Mouse (Mus musculus): ENCODE data around the gene Glce. TPM values are rescaled to one million over a fixed set of nuclear protein-coding genes. Genes with fewer than 3 reads are reported as not detected.

The Glce gene
- total and polyA plus RNA-seq, 2 experiments from 2014 or later = 15.5 to 41.7 TPM

DNA sequence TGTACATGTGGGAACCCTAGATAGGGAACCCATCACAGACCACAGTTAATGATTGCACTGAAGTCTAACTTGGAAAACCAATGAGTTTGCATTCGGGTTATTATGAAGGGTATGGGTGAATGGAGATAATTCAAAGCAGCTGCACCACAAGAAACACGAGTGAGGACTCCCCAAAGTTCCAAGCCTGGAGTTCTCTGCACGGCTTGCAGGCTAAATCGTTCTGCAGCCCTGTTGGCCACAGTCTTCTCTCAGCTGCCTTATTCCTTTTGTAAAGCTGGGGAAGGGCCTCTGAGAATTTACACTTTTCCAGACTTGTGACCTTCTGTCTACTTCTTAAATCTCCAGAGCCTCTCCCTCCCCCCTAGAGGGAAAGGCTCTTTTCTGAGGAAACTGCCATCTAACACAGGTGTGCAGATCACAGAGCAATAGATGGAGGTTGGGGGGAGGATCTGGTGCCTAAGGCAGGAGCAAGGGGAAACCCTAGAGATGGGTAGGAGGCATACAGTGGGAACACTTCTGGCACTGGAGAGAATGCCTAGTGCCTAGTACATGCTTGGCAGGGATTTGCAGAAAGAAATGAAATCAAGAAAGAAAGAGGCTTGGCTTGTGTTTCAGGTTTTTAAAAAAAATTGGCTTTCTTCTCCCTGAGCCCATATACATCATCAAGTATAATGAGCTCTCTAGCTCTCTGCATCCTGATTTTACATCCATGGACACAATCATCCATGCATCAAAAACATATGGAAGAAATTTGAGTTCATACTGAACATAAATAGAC, 9.7 kb upstream of the Glce start:
- no peak overlapping the region for H3K4me2 ChIP-seq (ENCODE audit: low read depth, low read length, poor library complexity, severe bottlenecking)
- DNase-seq (ENCODE audit: low spot score) (no peak), ATAC-seq (ENCODE audit: low FRiP score) (no peak)
- 79% methylated on average over 4 of the region's 4 CpGs for WGBS
- no peak for TF ChIP-seq CTCF (IDR thresholded peaks at IDR 0.05)
- no peak overlapping the region for H3K4me3 ChIP-seq (ENCODE audit: low read depth, low read length)
- H3K9me3 ChIP-seq (ENCODE audit: low read length) = no peaks in the 10 kb centered on the region
- H3K27ac ChIP-seq (ENCODE audit: low read depth, low read length) = no peak overlapping the region
- no peaks in the 10 kb centered on the region; the same call in 1 of the 2 replicates for H3K4me1 ChIP-seq (ENCODE audit: insufficient read depth, low read length)
- H3K36me3 ChIP-seq (ENCODE audit: insufficient read depth, low read length) = no peaks in the 10 kb centered on the region
- no peak overlapping the region for H3K9ac ChIP-seq (replicated peaks; ENCODE audit: low read length, poor library complexity, severe bottlenecking)
- no peaks in the 10 kb centered on the region for H3K27me3 ChIP-seq (ENCODE audit: insufficient read depth, low read length)

DNA sequence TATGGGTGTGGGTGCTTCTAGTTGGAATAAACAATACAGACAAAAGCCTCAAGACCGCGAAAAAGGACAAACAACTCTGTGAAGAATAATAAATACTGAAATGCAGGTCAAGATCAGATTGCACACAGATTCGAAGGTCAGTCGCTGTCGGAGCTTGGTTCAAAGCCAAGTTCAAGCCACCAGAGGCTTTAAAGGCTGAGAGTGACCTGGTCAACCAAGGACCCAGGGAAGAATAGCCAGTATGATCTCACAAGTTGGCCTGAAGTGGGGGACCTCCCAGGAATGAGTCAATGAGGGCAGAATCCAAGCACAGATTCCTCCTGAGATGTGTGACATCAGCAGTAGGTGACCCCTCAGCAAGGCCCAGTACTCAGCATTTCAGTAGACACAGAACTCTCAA, 8.3 kb upstream of the Glce start:
- WGBS = 90% methylated on average over 5 of the region's 5 CpGs
- DNase-seq (ENCODE audit: low spot score) = no peak
- Histone ChIP-seq H3K27ac (ENCODE audit: low read depth, low read length) (no peak overlapping the region), H3K9ac (replicated peaks; ENCODE audit: low read length, poor library complexity, severe bottlenecking) (no peak overlapping the region), H3K4me2 (ENCODE audit: low read depth, low read length, poor library complexity, severe bottlenecking) (no peak overlapping the region), H3K36me3 (ENCODE audit: insufficient read depth, low read length) (no peaks in the 10 kb centered on the region), H3K4me3 (ENCODE audit: low read depth, low read length) (no peak overlapping the region), H3K4me1 (ENCODE audit: insufficient read depth, low read length) (no peaks in the 10 kb centered on the region), H3K27me3 (ENCODE audit: insufficient read depth, low read length) (no peaks in the 10 kb centered on the region), H3K9me3 (ENCODE audit: low read length) (no peaks in the 10 kb centered on the region)
- TF ChIP-seq CTCF (IDR thresholded peaks at IDR 0.05) = no peak
- ATAC-seq (ENCODE audit: low FRiP score) = no peak

DNA sequence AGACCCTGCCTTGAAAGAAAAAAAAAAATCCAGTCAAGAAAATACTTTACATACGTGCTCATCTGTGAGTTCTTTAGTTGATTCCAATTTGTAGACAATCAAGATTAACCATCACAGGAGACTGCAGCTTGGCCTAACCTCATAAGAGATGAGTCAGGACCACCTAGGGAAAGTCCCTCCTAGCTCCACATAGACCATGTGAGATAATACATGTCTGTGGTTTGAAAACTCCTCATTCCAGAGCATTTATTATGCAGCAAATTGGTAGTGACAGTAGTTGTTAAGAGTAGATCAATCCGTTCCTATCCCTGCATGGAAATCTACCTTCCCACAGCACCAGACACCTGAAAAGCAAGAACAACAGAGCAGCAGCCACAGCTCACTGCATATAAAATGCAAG, 5.6 kb upstream of the Glce start:
- no peak for ATAC-seq (ENCODE audit: low FRiP score)
- Histone ChIP-seq H3K4me2 (ENCODE audit: low read depth, low read length, poor library complexity, severe bottlenecking) (no peak overlapping the region), H3K27me3 (ENCODE audit: insufficient read depth, low read length) (no peaks in the 10 kb centered on the region), H3K27ac (ENCODE audit: low read depth, low read length) (no peak overlapping the region), H3K4me3 (ENCODE audit: low read depth, low read length) (no peak overlapping the region), H3K4me1 (ENCODE audit: insufficient read depth, low read length) (no peaks in the 10 kb centered on the region), H3K9ac (replicated peaks; ENCODE audit: low read length, poor library complexity, severe bottlenecking) (no peak overlapping the region), H3K36me3 (ENCODE audit: insufficient read depth, low read length) (no peaks in the 10 kb centered on the region), H3K9me3 (ENCODE audit: low read length) (no peaks in the 10 kb centered on the region)
- 79% methylated on average over 2 of the region's 2 CpGs for WGBS
- TF ChIP-seq CTCF (IDR thresholded peaks at IDR 0.05) = no peak
- no peak for DNase-seq (ENCODE audit: low spot score)

DNA sequence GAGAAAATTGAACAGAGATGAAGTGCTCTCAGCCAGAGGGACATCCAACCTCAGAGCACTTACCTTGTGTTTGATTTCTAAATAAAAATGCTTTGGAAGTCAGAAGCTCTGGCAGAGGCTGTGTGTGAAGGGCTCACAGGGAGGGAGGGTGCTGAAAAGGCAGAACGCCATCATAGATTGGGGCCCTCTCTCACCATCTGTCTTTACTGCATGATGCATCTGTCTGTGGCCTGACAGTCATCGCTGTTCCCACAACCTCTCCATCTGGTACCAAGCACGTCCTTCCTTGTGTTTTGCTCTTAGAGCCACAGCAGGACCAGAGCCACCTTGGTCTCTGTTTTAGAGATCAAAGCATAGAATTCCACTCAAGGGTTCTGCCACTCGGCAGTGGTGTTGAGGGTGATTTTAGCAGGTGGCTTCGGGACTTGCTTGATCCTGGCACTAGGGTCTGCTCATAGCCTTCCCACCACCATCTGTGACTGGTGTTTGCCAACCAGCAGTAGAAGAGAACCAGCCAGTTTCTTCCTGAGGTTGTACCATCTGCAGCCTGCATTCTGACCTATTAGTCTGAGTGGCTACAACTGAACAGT, 3.6 kb upstream of the Glce start:
- Histone ChIP-seq H3K36me3 (ENCODE audit: insufficient read depth, low read length) (no peaks in the 10 kb centered on the region), H3K9ac (replicated peaks; ENCODE audit: low read length, poor library complexity, severe bottlenecking) (no peak overlapping the region), H3K9me3 (ENCODE audit: low read length) (no peaks in the 10 kb centered on the region), H3K4me1 (ENCODE audit: insufficient read depth, low read length) (no peaks in the 10 kb centered on the region), H3K4me2 (ENCODE audit: low read depth, low read length, poor library complexity, severe bottlenecking) (no peak overlapping the region), H3K27me3 (ENCODE audit: insufficient read depth, low read length) (no peaks in the 10 kb centered on the region), H3K4me3 (ENCODE audit: low read depth, low read length) (no peak overlapping the region), H3K27ac (ENCODE audit: low read depth, low read length) (no peak overlapping the region)
- DNase-seq (ENCODE audit: low spot score) (peak; percentile 52), ATAC-seq (ENCODE audit: low FRiP score) (no peak)
- TF ChIP-seq CTCF (IDR thresholded peaks at IDR 0.05) = no peak
- WGBS = 80% methylated on average over 5 of the region's 5 CpGs

DNA sequence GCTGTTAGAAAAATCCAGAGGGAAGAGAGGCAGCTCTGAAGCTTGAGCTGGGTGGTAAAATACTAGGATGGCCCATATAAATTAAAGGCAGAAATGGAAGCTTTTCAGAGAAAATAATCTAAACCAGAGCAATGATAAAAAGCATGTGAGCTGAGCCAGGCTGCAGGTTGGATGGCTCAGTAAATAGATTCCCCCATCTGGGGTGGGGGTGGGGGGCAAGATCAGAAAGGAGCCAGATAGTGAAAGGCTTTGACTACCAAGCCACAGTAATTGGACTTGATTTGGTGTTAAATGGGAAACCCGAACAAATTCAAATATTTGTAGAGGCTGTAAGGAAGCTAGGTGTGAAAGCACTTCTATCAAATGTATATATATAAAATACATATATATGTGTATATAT, 1.8 kb upstream of the Glce start:
- 86% methylated on average over 1 of the region's 1 CpGs for WGBS
- no peak overlapping the region for H3K27ac ChIP-seq (ENCODE audit: low read depth, low read length)
- H3K27me3 ChIP-seq (ENCODE audit: insufficient read depth, low read length) = no peaks in the 10 kb centered on the region
- H3K9ac ChIP-seq (replicated peaks; ENCODE audit: low read length, poor library complexity, severe bottlenecking) = no peak overlapping the region
- no peaks in the 10 kb centered on the region for H3K36me3 ChIP-seq (ENCODE audit: insufficient read depth, low read length)
- DNase-seq (ENCODE audit: low spot score) (no peak), ATAC-seq (ENCODE audit: low FRiP score) (no peak)
- H3K4me3 ChIP-seq (ENCODE audit: low read depth, low read length) = no peak overlapping the region
- no peak overlapping the region for H3K4me2 ChIP-seq (ENCODE audit: low read depth, low read length, poor library complexity, severe bottlenecking)
- TF ChIP-seq CTCF (IDR thresholded peaks at IDR 0.05) = no peak
- no peaks in the 10 kb centered on the region for H3K9me3 ChIP-seq (ENCODE audit: low read length)
- 0 out of 2 replicates have a peak, but pooled peaks cover 6% of the 10 kb centered on the region for H3K4me1 ChIP-seq (ENCODE audit: insufficient read depth, low read length)

DNA sequence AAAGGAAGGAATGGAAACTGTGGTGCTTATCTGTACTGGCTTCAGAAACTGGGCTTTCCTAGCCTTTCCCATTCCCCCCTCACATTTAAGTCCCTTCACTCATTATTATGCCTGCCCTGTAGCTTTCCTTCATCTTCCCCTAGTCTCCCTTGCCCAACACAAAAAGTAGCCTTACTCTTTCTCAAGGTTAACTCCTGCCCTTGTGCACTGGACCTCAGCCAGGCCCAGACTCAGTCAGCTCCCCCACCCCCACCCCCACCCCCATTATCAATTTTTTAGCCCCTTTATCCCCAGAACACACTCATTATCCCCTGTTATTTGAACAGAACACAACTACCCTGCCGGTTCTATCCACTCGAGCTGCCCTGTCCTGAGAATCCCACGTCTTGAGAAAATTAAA, 1.0 kb upstream of the Glce start:
- H3K36me3 ChIP-seq (ENCODE audit: insufficient read depth, low read length) = no peaks in the 10 kb centered on the region
- H3K27ac ChIP-seq (ENCODE audit: low read depth, low read length) = no peak overlapping the region
- 0 out of 2 replicates have a peak, but pooled peaks cover 6% of the 10 kb centered on the region for H3K4me1 ChIP-seq (ENCODE audit: insufficient read depth, low read length)
- 48% methylated on average over 3 of the region's 3 CpGs for WGBS
- TF ChIP-seq CTCF (IDR thresholded peaks at IDR 0.05) = no peak
- DNase-seq (ENCODE audit: low spot score) (no peak), ATAC-seq (ENCODE audit: low FRiP score) (no peak)
- no peaks in the 10 kb centered on the region for H3K27me3 ChIP-seq (ENCODE audit: insufficient read depth, low read length)
- H3K4me2 ChIP-seq (ENCODE audit: low read depth, low read length, poor library complexity, severe bottlenecking) = peak overlapping the region; percentile 60
- no peaks in the 10 kb centered on the region for H3K9me3 ChIP-seq (ENCODE audit: low read length)
- peak overlapping the region; percentile 46 for H3K9ac ChIP-seq (replicated peaks; ENCODE audit: low read length, poor library complexity, severe bottlenecking)
- H3K4me3 ChIP-seq (ENCODE audit: low read depth, low read length) = peak overlapping the region; percentile 72
